Mouse (Mus musculus): ENCODE measurements around the gene Nck2.

GRCm38 (mm10) chr1:43562002-43562666 lies 117.8 kb downstream of the Nck2 start:
- TF ChIP-seq POLR2A (IDR thresholded peaks at IDR 0.05; ENCODE audit: low read depth, low read length), result no peak
- TF ChIP-seq CTCF (conservative IDR thresholded peaks at IDR 0.05; ENCODE audit: insufficient read depth, insufficient read length, low read depth, low read length), result no peak

Measured in kidney, adult 2 months (tissue).